Mouse (Mus musculus) megakaryocyte, embryonic 14.5 days (primary cell): ENCODE results near the gene Gpr176. TPM values are rescaled to one million over a fixed set of nuclear protein-coding genes. Genes with fewer than 3 reads are reported as not detected.
A peak's percentile ranks its signal among the peaks of the same experiment; 100 is the strongest.

Source experiments
- H3K27me3 ChIP-seq: replicated peaks from 2 replicates; pipeline ENCODE3; 2012; ENCODE audit warnings: inconsistent platforms
- H3K36me3 ChIP-seq: replicated peaks from 2 replicates; pipeline ENCODE3; 2012; ENCODE audit warnings: low read length, inconsistent platforms, mixed read lengths
- H3K4me1 ChIP-seq: 2 replicates; pipeline ENCODE4 v1.6.1; 2012; ENCODE audit warnings: inconsistent platforms
- H3K4me3 ChIP-seq: replicated peaks from 2 replicates; pipeline ENCODE3; 2012; ENCODE audit warnings: moderate library complexity, mild to moderate bottlenecking, inconsistent platforms
- H3K9me3 ChIP-seq: 2 replicates; pipeline ENCODE4 v1.6.1; 2012; ENCODE audit warnings: inconsistent platforms
- FLI1 ChIP-seq: IDR thresholded peaks from 2 replicates; pipeline ENCODE4 v1.6.1; 2012; ENCODE audit warnings: low read length, inconsistent platforms, mixed read lengths
- GATA1 ChIP-seq: IDR thresholded peaks from 3 replicates; pipeline ENCODE4 v1.6.1; 2012; ENCODE audit warnings: mixed read lengths, low read length, inconsistent platforms, borderline replicate concordance
- polyA plus RNA-seq: library from polyadenylated mRNA; stranded (reverse); fragments of >175 nt; gene quantifications from 2 replicates; pipeline ENCODE4 v1.2.3, GENCODE M21; 2012; ENCODE audit warnings: low replicate concordance; ENCODE audit not compliant: insufficient read depth

Gene Gpr176
- polyA plus RNA-seq, 1 experiment, result 0.03 TPM

DNA sequence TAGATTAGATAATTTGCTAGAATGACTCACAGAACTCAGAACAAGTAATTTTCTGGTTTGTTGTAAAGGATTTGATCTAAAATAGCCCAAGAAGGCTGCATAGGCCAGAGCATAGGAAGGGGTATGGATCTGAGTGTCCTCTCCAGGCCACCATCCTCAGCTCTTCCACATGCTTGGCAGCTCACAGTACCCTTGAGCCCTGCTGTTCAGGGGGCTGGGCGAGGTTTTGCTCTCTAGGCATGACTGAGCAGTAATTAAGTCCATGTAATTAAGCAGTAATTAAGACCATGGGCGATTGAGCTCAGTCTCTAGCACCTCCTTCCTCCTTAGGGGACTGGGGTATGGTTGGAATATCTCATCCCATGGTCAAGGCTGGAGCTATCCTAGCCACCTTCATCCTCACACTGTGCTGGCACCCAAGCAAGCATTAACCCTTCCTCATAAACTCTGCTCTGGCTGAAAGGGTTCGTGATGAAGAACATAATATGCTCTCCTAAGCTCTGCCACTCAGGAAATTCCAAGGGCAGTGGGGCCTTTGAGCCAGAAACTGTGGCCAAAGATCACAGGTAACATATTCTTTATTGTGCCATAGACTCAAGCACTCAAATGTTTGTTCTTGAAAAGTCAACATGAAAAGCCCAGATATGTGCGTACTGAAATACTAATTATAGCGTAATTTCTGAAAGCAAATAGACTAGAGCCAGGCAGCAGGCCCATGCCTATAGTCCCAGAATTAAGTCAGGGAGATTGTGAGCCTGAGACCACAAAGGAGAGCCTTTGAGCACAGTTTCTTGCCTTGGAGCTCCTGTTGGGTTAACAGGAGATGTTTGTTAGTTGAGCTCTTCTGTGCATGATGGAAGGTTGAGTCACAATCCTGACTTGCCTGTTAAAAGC, 28.9 kb upstream of the Gpr176 start:
- H3K36me3 ChIP-seq, result peaks cover 79% of the 10 kb centered on the region
- H3K4me1 ChIP-seq, result peaks cover 22% of the 10 kb centered on the region
- H3K4me3 ChIP-seq, result no peak overlapping the region
- H3K27me3 ChIP-seq, result no peaks in the 10 kb centered on the region
- no peaks in the 10 kb centered on the region for H3K9me3 ChIP-seq
- TF ChIP-seq FLI1, result no peak
- no peak for TF ChIP-seq GATA1

- Histone ChIP-seq H3K36me3 (peaks cover 61% of the 10 kb centered on the region), H3K9me3 (no peaks in the 10 kb centered on the region), H3K4me3 (no peak overlapping the region), H3K4me1 (peaks cover 36% of the 10 kb centered on the region), H3K27me3 (no peaks in the 10 kb centered on the region)
- TF ChIP-seq FLI1, result no peak
- no peak for TF ChIP-seq GATA1
These were observed 26.5 kb upstream of the Gpr176 start for GRCm38 (mm10) chr2:118399751-118400150.

DNA sequence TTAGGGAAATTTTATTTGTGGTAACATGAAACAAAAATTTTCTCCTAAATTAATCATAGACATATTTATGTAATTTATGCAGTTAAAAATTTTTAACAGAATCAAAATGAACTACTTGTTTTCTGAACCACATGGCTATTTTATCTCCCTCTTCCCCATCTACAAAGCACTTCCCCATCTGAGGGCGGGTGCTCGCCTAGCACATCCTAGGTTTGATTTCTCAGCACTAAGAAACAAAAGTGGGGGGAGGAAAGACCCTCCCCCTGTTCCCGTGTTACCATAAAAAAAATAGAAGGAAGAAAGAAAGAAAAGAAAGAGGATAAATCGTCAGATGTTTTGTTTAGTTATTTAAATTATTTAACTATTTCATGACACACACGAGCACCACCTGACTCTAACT, 18.0 kb upstream of the Gpr176 start:
- Histone ChIP-seq H3K9me3 (no peaks in the 10 kb centered on the region), H3K4me3 (no peak overlapping the region), H3K36me3 (peaks cover 6% of the 10 kb centered on the region), H3K4me1 (peaks cover 27% of the 10 kb centered on the region), H3K27me3 (no peaks in the 10 kb centered on the region)
- TF ChIP-seq GATA1 (no peak), FLI1 (no peak)

- Histone ChIP-seq H3K4me3 (peak overlapping the region; percentile 73), H3K36me3 (peaks cover 6% of the 10 kb centered on the region), H3K9me3 (no peaks in the 10 kb centered on the region), H3K27me3 (no peaks in the 10 kb centered on the region), H3K4me1 (peaks cover 20% of the 10 kb centered on the region)
- TF ChIP-seq FLI1 (no peak), GATA1 (no peak)
These were observed 16.9 kb upstream of the Gpr176 start for GRCm38 (mm10) chr2:118390072-118390471.

DNA sequence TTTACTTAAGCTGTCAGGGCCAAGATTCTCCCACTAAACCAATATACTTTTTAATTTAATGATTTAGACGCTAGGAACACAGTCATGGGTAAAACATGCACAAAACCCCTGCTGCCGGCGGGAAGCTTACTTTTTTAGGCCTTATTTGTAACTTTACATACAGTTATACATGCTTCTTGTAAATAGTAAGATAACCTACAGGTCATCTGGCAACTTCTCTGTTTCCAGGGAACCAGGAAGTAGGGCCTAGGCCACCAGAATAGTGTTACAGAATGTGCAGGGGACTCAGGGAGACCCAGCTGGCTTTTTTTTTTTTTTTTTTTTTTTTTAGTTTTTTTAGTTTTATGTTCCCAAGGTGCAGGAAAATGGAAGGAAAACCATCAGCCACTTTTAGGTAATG, 16.4 kb upstream of the Gpr176 start:
- Histone ChIP-seq H3K27me3 (no peaks in the 10 kb centered on the region), H3K9me3 (no peaks in the 10 kb centered on the region), H3K4me3 (peak overlapping the region; percentile 95), H3K36me3 (peaks cover 6% of the 10 kb centered on the region), H3K4me1 (peaks cover 20% of the 10 kb centered on the region)
- no peak for TF ChIP-seq GATA1
- TF ChIP-seq FLI1, result no peak

- H3K36me3 ChIP-seq, result peaks cover 6% of the 10 kb centered on the region
- peak within 1 kb of the TSS; percentile 95 for H3K4me3 ChIP-seq
- no peaks in the 10 kb centered on the region for H3K9me3 ChIP-seq
- no peaks in the 10 kb centered on the region for H3K27me3 ChIP-seq
- TF ChIP-seq FLI1 (no peak), GATA1 (no peak)
- H3K4me1 ChIP-seq, result peaks cover 20% of the 10 kb centered on the region
These were observed 15.4 kb upstream of the Gpr176 start, which contains the start of gene Eif2ak4 for GRCm38 (mm10) chr2:118388341-118389335. Gene Eif2ak4 (plus strand): TSS chr2:118388618.

DNA sequence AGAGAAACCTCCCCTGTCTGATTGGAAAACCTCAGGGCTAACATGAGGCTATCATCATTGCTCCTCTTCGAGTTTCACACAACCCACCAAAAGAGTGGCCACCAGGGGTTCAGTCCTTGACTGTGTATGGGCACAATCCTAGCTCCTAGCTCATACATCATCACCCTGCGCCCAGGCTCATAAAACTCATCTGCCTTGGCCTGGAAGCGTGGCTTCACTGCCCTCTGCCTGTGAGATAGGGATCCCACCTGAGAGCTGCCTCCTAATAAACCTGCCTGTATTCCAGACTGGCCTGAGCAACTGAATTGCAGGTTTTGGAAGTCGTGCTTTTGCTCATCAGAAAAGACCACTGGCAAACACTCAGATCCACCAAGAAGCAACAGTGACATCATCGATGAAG, 10.2 kb upstream of the Gpr176 start:
- no peak overlapping the region for H3K4me3 ChIP-seq
- H3K36me3 ChIP-seq, result no peaks in the 10 kb centered on the region
- TF ChIP-seq FLI1 (no peak), GATA1 (no peak)
- peaks cover 12% of the 10 kb centered on the region for H3K9me3 ChIP-seq
- peaks cover 8% of the 10 kb centered on the region for H3K4me1 ChIP-seq
- H3K27me3 ChIP-seq, result peaks cover 29% of the 10 kb centered on the region

GRCm38 (mm10) chr2:118379756-118380155, 6.5 kb upstream of the Gpr176 start:
- H3K9me3 ChIP-seq, result peaks cover 14% of the 10 kb centered on the region
- H3K36me3 ChIP-seq, result no peaks in the 10 kb centered on the region
- H3K4me3 ChIP-seq, result no peak overlapping the region
- H3K27me3 ChIP-seq, result peaks cover 42% of the 10 kb centered on the region
- peaks cover 3% of the 10 kb centered on the region; the same call in 1 of the 2 replicates for H3K4me1 ChIP-seq
- TF ChIP-seq FLI1, result no peak
- TF ChIP-seq GATA1, result no peak

GRCm38 (mm10) chr2:118375931-118376330, 2.7 kb upstream of the Gpr176 start:
- Histone ChIP-seq H3K4me3 (no peak overlapping the region), H3K27me3 (peaks cover 63% of the 10 kb centered on the region), H3K9me3 (peaks cover 21% of the 10 kb centered on the region), H3K36me3 (no peaks in the 10 kb centered on the region), H3K4me1 (peaks cover 21% of the 10 kb centered on the region)
- no peak for TF ChIP-seq GATA1
- no peak for TF ChIP-seq FLI1

DNA sequence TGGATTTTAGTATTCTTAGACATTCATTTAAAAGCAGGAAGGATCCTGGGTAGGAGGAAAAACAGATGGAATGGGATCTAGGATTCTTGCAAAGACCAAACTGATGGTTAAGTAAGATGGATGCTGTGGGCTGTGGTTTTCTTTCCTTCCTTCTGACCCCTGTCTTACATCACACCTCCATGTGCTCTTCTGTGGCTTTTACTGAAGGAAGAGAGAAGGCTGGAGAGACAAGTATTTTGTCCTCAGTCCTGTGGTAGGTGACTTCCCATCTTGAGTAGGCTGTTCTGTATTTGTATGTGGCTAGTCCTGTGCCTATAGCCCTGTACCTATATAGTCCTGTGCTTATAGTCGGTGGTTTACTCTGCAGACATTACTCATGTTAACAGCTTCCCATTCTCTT, 2.3 kb upstream of the Gpr176 start:
- peaks cover 21% of the 10 kb centered on the region for H3K4me1 ChIP-seq
- H3K4me3 ChIP-seq, result no peak overlapping the region
- TF ChIP-seq FLI1, result no peak
- no peak for TF ChIP-seq GATA1
- H3K36me3 ChIP-seq, result no peaks in the 10 kb centered on the region
- peaks cover 22% of the 10 kb centered on the region for H3K9me3 ChIP-seq
- peaks cover 65% of the 10 kb centered on the region for H3K27me3 ChIP-seq
